Mouse (Mus musculus): ENCODE results near the gene Daam1. TPM values are rescaled to one million over a fixed set of nuclear protein-coding genes. Genes with fewer than 3 reads are reported as not detected.
"Not testable (repeated sequence)": the region's sequence is repeated elsewhere in the genome, so short reads cannot be mapped to it uniquely, and the experiment has no call there.

Daam1 gene
- polyA plus RNA-seq, 1 experiment from 2014 or later = 8.8 TPM

DNA sequence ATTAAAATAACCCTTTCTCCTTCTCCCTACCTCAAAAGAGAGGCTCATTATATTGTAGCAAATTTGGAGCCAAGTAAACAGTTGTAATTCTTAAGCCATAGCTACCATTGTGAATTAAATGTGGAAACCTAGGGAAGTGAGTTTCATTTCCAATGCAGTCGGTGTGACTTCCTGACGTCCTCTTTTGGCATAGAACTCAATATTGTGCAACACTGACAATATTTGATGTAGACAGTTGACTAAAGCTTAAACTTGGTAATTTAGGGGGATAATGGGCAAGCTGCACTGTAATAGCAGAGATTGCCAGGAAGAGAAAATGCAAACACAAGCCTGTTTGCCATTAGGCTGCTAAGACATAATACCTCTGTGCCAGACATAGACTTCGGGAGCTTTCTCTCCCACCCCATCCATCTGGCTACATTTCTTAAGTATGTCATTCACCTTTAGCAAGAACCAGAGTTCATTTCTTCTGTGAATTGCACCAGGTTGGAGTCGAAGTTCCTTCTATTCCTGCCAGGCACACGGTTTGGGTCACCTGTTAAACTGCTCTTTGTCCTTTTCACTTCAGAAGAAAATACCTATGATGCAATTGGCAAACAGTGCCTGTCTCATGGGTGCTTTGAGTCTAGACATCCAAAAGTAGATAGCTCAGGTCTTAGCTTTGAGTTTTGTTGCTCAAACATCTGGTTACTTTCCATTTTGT, 5.2 kb downstream of the Daam1 start:
- H3K4me2 ChIP-seq = peak overlapping the region; percentile 7
- H3K9me3 ChIP-seq (replicated peaks) = no peaks in the 10 kb centered on the region
- no peak for ATAC-seq (ENCODE audit: low read depth)
- peaks cover 88% of the 10 kb centered on the region for H3K4me1 ChIP-seq (replicated peaks)
- no peaks in the 10 kb centered on the region for H3K27me3 ChIP-seq
- WGBS (ENCODE audit: insufficient replicate concordance) = 64% methylated on average over 5 of the region's 5 CpGs
- no peak overlapping the region for H3K4me3 ChIP-seq (replicated peaks)
- peak overlapping the region; percentile 31 for H3K27ac ChIP-seq
- H3K9ac ChIP-seq = no peak overlapping the region
- DNase-seq = no peak
- H3K36me3 ChIP-seq = no peaks in the 10 kb centered on the region

DNA sequence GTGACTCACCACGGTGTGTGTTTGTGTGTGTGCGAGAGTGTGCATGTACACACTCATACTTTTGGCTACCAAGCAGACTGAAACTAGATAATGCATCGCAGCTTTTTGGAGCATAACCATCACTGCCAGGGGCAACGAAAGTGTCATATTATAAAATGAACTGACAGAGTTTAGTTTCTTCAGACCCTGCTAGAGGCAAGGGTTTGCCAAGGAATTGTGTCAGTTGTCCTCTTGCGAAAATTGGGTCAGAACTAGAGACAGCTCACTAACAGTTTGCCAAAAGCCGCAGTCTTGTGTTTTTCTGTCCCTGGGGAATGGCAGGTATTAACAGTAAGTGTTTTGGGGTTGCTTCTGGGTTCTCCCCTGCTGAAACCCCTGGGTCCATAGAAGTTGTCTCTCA, 5.9 kb downstream of the Daam1 start:
- H3K27ac ChIP-seq = peak overlapping the region; percentile 31
- 0 out of 2 replicates have a peak overlapping the region, but pooled peaks have one; percentile 7 for H3K4me2 ChIP-seq

DNA sequence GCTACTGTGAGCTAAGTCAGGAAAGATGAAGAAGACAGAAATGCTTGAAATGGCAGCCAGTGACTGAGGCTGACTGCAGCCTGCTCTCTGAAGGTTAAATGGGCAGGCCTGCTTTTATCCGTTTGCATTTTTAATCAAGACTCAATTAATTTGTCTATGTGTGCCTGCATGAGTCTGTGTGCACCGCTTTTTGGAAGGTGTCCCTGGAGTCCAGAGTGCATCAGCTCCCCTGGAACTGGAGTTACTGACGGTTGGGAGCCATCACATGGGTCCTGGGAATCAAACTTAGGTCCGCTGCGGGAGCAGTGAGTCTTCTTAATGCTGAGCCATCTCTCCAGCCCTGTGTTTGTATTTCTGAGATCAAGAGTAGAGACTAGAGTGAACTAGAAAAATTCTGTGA, 6.7 kb downstream of the Daam1 start:
- DNase-seq (no peak), ATAC-seq (ENCODE audit: low read depth) (no peak)
- H3K27me3 ChIP-seq = no peaks in the 10 kb centered on the region
- H3K4me1 ChIP-seq (replicated peaks) = peaks cover 97% of the 10 kb centered on the region
- no peak overlapping the region for H3K4me2 ChIP-seq
- H3K27ac ChIP-seq = peak overlapping the region; percentile 47
- 79% methylated on average over 5 of the region's 5 CpGs for WGBS (ENCODE audit: insufficient replicate concordance)
- no peaks in the 10 kb centered on the region for H3K9me3 ChIP-seq (replicated peaks)
- no peaks in the 10 kb centered on the region for H3K36me3 ChIP-seq
- 0 out of 2 replicates have a peak overlapping the region, but pooled peaks have one; percentile 4 for H3K9ac ChIP-seq
- H3K4me3 ChIP-seq (replicated peaks) = no peak overlapping the region

More for the DNA sequence above, 5.9 kb downstream of the Daam1 start:
- Histone ChIP-seq H3K9ac (no peak overlapping the region), H3K4me1 (replicated peaks) (peaks cover 94% of the 10 kb centered on the region), H3K36me3 (no peaks in the 10 kb centered on the region), H3K4me3 (replicated peaks) (no peak overlapping the region), H3K9me3 (replicated peaks) (no peaks in the 10 kb centered on the region), H3K27me3 (no peaks in the 10 kb centered on the region)
- ATAC-seq (ENCODE audit: low read depth) (no peak), DNase-seq (no peak)
- 86% methylated on average over 6 of the region's 6 CpGs for WGBS (ENCODE audit: insufficient replicate concordance)

DNA sequence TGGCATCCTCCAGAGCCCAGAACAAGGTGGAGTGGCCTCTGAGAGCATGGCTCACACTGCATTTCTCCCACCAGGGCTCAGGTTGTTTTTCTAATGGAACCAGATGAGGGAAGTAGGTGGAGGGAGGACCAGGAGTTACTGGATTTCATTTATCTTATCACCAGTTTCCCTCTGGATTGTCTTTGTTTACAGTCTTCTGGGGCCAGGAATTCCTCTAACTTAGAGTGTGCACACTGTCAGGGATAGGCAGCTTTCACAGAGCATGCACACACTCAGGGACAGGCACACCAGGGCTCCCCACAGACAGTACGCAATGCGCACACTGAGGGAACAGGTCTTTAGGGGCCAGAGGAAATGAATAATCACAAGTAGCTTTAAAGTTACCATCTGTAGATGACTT, 7.4 kb downstream of the Daam1 start:
- ATAC-seq (ENCODE audit: low read depth) = no peak
- peak overlapping the region; percentile 11; the same call in 1 of the 2 replicates for H3K27ac ChIP-seq
- peak overlapping the region; percentile 7; the same call in 1 of the 2 replicates for H3K9ac ChIP-seq
- 77% methylated on average over 2 of the region's 2 CpGs for WGBS (ENCODE audit: insufficient replicate concordance)
- no peaks in the 10 kb centered on the region for H3K27me3 ChIP-seq
- H3K4me2 ChIP-seq = no peak overlapping the region
- H3K9me3 ChIP-seq (replicated peaks) = no peaks in the 10 kb centered on the region
- H3K4me1 ChIP-seq (replicated peaks) = peaks cover 97% of the 10 kb centered on the region
- no peak overlapping the region for H3K4me3 ChIP-seq (replicated peaks)
- 0 out of 2 replicates have a peak, but pooled peaks cover 4% of the 10 kb centered on the region for H3K36me3 ChIP-seq
- no peak for DNase-seq

DNA sequence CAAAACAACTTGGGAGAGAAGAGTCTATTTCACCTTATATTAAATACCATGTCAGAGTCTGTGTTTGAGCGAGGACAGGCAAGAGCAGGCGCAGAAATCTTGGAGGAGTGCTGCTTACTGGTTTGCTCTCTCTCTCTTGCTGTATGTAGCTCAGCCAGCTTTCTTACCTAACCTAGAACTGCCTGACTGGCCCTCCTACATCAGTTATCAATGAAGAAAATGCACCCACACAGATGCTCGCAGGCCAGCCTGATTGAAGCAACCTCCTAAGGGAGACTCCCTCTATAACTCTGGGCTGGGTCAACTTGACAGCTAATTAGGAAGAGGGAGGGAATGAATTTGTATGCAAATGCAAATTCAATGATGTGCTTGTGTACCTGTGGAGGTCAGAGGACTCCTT, 8.8 kb downstream of the Daam1 start:
- no peak for DNase-seq
- 66% methylated on average over 3 of the region's 3 CpGs for WGBS (ENCODE audit: insufficient replicate concordance)
- Histone ChIP-seq H3K9me3 (replicated peaks) (no peaks in the 10 kb centered on the region), H3K36me3 (0 out of 2 replicates have a peak, but pooled peaks cover 6% of the 10 kb centered on the region), H3K4me3 (replicated peaks) (no peak overlapping the region), H3K9ac (no peak overlapping the region), H3K27ac (no peak overlapping the region), H3K4me2 (no peak overlapping the region), H3K27me3 (no peaks in the 10 kb centered on the region), H3K4me1 (replicated peaks) (peaks cover 97% of the 10 kb centered on the region)
- peak; percentile 52; the same call in 1 of the 2 replicates for ATAC-seq (ENCODE audit: low read depth)

DNA sequence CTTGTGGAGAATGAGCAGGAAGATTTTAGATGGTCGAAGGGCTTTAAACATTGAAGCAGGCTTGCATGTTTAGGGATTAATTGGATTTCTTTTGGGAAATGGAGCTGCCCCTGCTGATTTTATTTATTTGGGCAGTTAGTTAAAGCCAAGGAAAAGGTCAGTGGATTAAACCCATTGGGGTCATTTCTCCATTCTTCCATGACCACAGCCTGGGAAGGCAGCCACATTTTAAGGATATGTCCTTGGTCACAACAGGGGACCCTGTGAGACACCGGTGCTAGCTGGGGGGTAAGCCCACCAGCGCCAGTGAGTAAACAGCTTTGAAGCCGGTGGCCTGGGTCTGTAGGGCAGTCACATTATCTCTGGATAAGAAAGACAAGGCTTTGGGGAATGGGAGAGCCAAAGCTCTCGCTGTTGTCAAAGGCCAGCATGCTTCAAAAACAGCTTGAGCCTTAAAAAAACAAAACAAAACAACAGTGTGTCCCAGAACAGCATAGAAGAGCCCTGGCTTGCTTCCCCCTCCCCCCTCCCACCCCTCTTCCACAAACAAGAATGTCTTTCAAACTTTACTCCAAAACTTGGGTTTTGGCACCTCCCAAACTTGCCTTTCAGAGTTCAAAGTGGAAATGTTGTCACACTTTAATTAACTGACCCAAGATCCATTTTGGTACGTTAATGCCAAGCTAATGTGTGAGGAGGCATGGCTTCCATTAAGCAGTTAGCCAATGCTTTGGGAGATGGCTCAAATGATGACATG, 9.7 kb downstream of the Daam1 start:
- no peak overlapping the region for H3K9ac ChIP-seq
- ATAC-seq (ENCODE audit: low read depth) = no peak
- peaks cover 90% of the 10 kb centered on the region for H3K4me1 ChIP-seq (replicated peaks)
- no peak overlapping the region for H3K4me2 ChIP-seq
- H3K36me3 ChIP-seq = peaks cover 6% of the 10 kb centered on the region; the same call in 1 of the 2 replicates
- H3K27ac ChIP-seq = no peak overlapping the region; the same call in 1 of the 2 replicates
- no peaks in the 10 kb centered on the region for H3K27me3 ChIP-seq
- no peak for DNase-seq
- WGBS (ENCODE audit: insufficient replicate concordance) = 71% methylated on average over 6 of the region's 6 CpGs
- no peaks in the 10 kb centered on the region for H3K9me3 ChIP-seq (replicated peaks)
- H3K4me3 ChIP-seq (replicated peaks) = no peak overlapping the region

DNA sequence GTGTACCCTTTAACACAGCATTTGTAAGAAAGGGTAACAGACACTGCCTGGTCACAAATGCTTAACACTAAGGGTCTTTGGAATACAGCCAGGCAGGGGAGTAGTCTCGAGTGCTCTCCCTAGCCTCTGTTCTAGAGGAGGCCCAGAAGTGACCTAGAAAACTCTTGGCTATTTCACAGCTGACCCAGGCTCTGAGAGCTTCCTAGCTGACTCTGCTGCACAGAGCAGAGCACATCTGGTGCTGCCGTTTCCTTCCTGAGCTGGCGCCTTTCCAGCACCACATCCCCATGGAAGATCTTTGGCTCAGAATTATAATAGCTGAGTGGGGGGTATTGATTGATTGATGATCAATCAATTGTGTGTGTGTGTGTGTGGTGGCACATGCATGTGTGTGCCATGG, 11.1 kb downstream of the Daam1 start:
- 64% methylated on average over 3 of the region's 3 CpGs for WGBS (ENCODE audit: insufficient replicate concordance)
- Histone ChIP-seq H3K4me2 (no peak overlapping the region), H3K36me3 (peaks cover 10% of the 10 kb centered on the region; the same call in 1 of the 2 replicates), H3K9ac (no peak overlapping the region), H3K4me1 (replicated peaks) (peaks cover 80% of the 10 kb centered on the region), H3K9me3 (replicated peaks) (no peaks in the 10 kb centered on the region), H3K27me3 (no peaks in the 10 kb centered on the region), H3K4me3 (replicated peaks) (no peak overlapping the region), H3K27ac (0 out of 2 replicates have a peak overlapping the region, but pooled peaks have one; percentile 9)
- DNase-seq = no peak
- ATAC-seq (ENCODE audit: low read depth) = no peak

DNA sequence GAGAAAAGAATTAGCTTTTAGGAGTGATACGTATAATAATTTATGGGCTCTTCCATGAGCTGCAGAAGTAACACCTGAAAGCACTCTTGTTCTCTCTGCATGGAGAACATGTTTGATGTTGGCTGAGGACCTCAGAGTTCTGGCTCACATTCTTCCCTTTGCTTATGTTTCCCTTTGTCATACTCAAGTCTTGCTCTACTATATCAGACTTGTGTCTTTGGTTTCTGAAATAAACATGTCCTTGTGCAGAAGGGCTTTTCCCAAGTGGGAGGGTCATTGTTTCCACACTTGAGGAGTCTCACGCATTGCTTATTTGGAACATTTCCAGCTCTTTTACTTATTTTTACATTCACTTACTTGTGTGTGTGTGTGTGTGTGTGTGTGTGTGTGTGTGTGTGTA, 11.7 kb downstream of the Daam1 start:
- Histone ChIP-seq H3K9me3 (replicated peaks) (no peaks in the 10 kb centered on the region), H3K4me3 (replicated peaks) (no peak overlapping the region), H3K4me2 (no peak overlapping the region), H3K9ac (no peak overlapping the region), H3K27ac (no peak overlapping the region), H3K36me3 (peaks cover 10% of the 10 kb centered on the region; the same call in 1 of the 2 replicates), H3K27me3 (no peaks in the 10 kb centered on the region), H3K4me1 (replicated peaks) (peaks cover 77% of the 10 kb centered on the region)
- DNase-seq (no peak), ATAC-seq (ENCODE audit: low read depth) (no peak)
- 83% methylated on average over 2 of the region's 2 CpGs for WGBS (ENCODE audit: insufficient replicate concordance)

DNA sequence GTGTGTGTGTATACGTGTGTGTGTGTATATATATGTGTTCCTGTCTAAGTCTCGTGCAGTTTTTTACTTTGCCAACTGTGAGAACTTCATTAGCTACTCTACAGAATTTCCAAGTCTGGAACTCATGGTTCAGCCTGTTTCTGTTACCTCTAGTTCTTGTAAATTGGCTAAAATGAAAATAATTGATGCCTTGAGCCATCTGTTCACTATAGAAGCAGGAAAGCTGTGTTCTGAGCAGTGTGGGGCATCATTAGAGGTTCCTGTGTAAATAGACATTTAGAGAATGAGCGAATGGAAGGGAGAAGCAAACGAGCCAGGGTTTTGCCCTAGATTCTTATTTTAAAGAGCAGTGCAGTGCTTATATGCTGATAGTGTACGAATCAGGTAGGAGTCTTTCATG, 14.6 kb downstream of the Daam1 start:
- H3K27me3 ChIP-seq = no peaks in the 10 kb centered on the region
- no peak for ATAC-seq (ENCODE audit: low read depth)
- H3K27ac ChIP-seq = no peak overlapping the region
- 83% methylated on average over 5 of the region's 5 CpGs for WGBS (ENCODE audit: insufficient replicate concordance)
- no peaks in the 10 kb centered on the region for H3K9me3 ChIP-seq (replicated peaks)
- peaks cover 10% of the 10 kb centered on the region; the same call in 1 of the 2 replicates for H3K36me3 ChIP-seq
- no peak overlapping the region for H3K9ac ChIP-seq
- H3K4me2 ChIP-seq = no peak overlapping the region
- no peak overlapping the region for H3K4me3 ChIP-seq (replicated peaks)
- no peak for DNase-seq
- peaks cover 74% of the 10 kb centered on the region for H3K4me1 ChIP-seq (replicated peaks)

DNA sequence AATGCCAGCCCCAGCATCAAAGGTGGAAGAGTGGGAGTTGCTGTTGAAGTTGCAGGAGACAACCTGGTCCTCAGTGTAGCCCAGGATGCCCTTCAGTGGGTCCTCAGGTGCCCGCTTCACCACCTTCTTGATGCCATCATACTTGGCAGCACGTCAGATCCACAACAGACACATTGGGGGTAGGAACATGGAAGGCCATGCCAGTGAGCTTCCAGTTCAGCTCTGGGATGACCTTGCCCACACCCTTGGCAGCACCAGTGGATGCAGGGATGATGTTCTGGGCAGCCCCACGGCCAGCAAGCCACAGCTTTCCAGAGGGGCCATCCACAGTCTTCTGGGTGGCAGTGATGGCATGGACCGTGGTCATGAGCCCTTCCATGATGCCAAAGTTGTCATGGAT, 15.5 kb downstream of the Daam1 start:
- WGBS (ENCODE audit: insufficient replicate concordance) = 88% methylated on average over 4 of the region's 4 CpGs

DNA sequence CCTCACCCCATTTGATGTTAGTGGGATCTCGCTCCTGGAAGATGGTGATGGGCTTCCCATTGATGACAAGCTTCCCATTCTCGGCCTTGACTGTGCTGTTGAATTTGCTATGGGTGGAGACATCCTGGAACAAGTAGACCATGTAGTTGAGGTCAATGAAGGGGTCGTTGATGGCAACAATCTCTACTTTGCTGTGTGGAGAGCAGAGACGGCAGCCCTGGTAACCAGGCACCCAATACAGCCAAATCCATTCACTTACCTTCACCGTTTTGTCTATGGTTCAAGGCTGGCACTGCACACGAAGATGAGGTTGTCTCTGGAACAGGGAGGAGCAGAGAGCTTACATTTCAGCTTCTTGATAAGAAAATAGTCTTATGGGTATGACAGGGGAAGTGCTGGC, 16.1 kb downstream of the Daam1 start:
- Histone ChIP-seq H3K4me1 (replicated peaks) (peaks cover 72% of the 10 kb centered on the region), H3K36me3 (peaks cover 15% of the 10 kb centered on the region; the same call in 1 of the 2 replicates)
- H3K27ac ChIP-seq; H3K4me3 ChIP-seq (replicated peaks); H3K9me3 ChIP-seq (replicated peaks); ATAC-seq (ENCODE audit: low read depth); H3K9ac ChIP-seq; H3K27me3 ChIP-seq; DNase-seq; H3K4me2 ChIP-seq: not testable (repeated sequence)
- 66% methylated on average over 6 of the region's 6 CpGs for whole genome bisulfite sequencing (ENCODE audit: insufficient replicate concordance)

More for the DNA sequence above, 15.5 kb downstream of the Daam1 start:
- ATAC-seq (ENCODE audit: low read depth); H3K27ac ChIP-seq; H3K9ac ChIP-seq; H3K4me2 ChIP-seq; H3K4me3 ChIP-seq (replicated peaks); DNase-seq; H3K9me3 ChIP-seq (replicated peaks); H3K27me3 ChIP-seq: not testable (repeated sequence)
- H3K36me3 ChIP-seq = peaks cover 15% of the 10 kb centered on the region; the same call in 1 of the 2 replicates
- H3K4me1 ChIP-seq (replicated peaks) = peaks cover 72% of the 10 kb centered on the region
